Mouse (Mus musculus): ENCODE results near the gene Dnm1. TPM values are rescaled to one million over a fixed set of nuclear protein-coding genes. Genes with fewer than 3 reads are reported as not detected.
A peak's percentile ranks its signal among the peaks of the same experiment; 100 is the strongest.

Dnm1 gene
- polyA plus RNA-seq, 1 experiment from 2014 or later: 12.4 TPM

GRCm38 (mm10) chr2:32282289-32282688, 70.8 kb downstream of the Dnm1 start:
- 90% methylated on average over 2 of the region's 2 CpGs for WGBS
- no peaks in the 10 kb centered on the region for H3K27me3 ChIP-seq (ENCODE audit: control insufficient read depth, insufficient read depth, low read length)
- no peak overlapping the region for H3K27ac ChIP-seq (ENCODE audit: low read depth, low read length)
- H3K36me3 ChIP-seq (ENCODE audit: control insufficient read depth, insufficient read depth, low read length): peaks cover 7% of the 10 kb centered on the region
- H3K4me2 ChIP-seq (ENCODE audit: low read depth, low read length, severe bottlenecking): no peak overlapping the region
- H3K9me3 ChIP-seq (ENCODE audit: control insufficient read depth, low read length): no peaks in the 10 kb centered on the region
- no peak overlapping the region for H3K9ac ChIP-seq (ENCODE audit: low read length)
- DNase-seq (ENCODE audit: low spot score) (no peak), ATAC-seq (replicated peaks; ENCODE audit: low FRiP score) (no peak)
- H3K4me1 ChIP-seq (replicated peaks; ENCODE audit: control insufficient read depth, insufficient read depth, low read length): peaks cover 5% of the 10 kb centered on the region; the same call in 1 of the 2 replicates
- no peak overlapping the region for H3K4me3 ChIP-seq (ENCODE audit: low read depth, low read length)

- no peaks in the 10 kb centered on the region for H3K27me3 ChIP-seq (ENCODE audit: control insufficient read depth, insufficient read depth, low read length)
- ATAC-seq (replicated peaks; ENCODE audit: low FRiP score): no peak
- no peaks in the 10 kb centered on the region for H3K9me3 ChIP-seq (ENCODE audit: control insufficient read depth, low read length)
- WGBS: 83% methylated on average over 3 of the region's 3 CpGs
- H3K36me3 ChIP-seq (ENCODE audit: control insufficient read depth, insufficient read depth, low read length): peaks cover 7% of the 10 kb centered on the region
- H3K4me2 ChIP-seq (ENCODE audit: low read depth, low read length, severe bottlenecking): no peak overlapping the region
- H3K4me1 ChIP-seq (replicated peaks; ENCODE audit: control insufficient read depth, insufficient read depth, low read length): no peaks in the 10 kb centered on the region
- no peak overlapping the region for H3K4me3 ChIP-seq (ENCODE audit: low read depth, low read length)
- DNase-seq (ENCODE audit: low spot score): no peak
- H3K27ac ChIP-seq (ENCODE audit: low read depth, low read length): no peak overlapping the region
- no peak overlapping the region for H3K9ac ChIP-seq (ENCODE audit: low read length)
Observed at GRCm38 (mm10) chr2:32275823-32276222, 77.3 kb downstream of the Dnm1 start.

DNA sequence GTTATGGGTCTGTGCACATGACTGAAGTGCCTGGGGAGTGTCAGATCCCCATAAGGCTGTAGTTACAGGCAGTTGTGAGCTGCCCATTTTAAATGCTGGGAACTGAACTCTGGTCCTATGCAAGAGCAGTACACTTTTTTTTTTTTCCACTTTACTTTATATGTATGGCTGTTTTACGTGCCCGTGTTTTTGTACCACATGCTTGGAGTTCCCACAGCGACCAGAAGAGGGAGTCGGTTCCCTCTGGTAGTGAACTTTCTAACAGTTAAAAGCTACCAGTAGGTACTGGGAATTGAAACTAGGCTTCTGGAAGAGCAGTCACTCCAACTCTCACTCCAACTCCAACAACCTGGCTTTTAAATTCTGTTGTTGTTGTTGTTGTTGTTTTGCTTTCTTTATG, 92.5 kb downstream of the Dnm1 start:
- WGBS: 35% methylated on average over 4 of the region's 4 CpGs
- Histone ChIP-seq H3K9me3 (ENCODE audit: control insufficient read depth, low read length) (no peaks in the 10 kb centered on the region), H3K9ac (ENCODE audit: low read length) (no peak overlapping the region), H3K36me3 (ENCODE audit: control insufficient read depth, insufficient read depth, low read length) (peaks cover 5% of the 10 kb centered on the region; the same call in 1 of the 2 replicates), H3K4me1 (replicated peaks; ENCODE audit: control insufficient read depth, insufficient read depth, low read length) (peaks cover 8% of the 10 kb centered on the region; the same call in 1 of the 2 replicates), H3K4me2 (ENCODE audit: low read depth, low read length, severe bottlenecking) (no peak overlapping the region; the same call in 1 of the 2 replicates), H3K27me3 (ENCODE audit: control insufficient read depth, insufficient read depth, low read length) (no peaks in the 10 kb centered on the region), H3K27ac (ENCODE audit: low read depth, low read length) (no peak overlapping the region), H3K4me3 (ENCODE audit: low read depth, low read length) (0 out of 2 replicates have a peak overlapping the region, but pooled peaks have one; percentile 89)
- ATAC-seq (replicated peaks; ENCODE audit: low FRiP score): no peak; the same call in 1 of the 2 replicates
- DNase-seq (ENCODE audit: low spot score): peak; percentile 70

GRCm38 (mm10) chr2:32259657-32260417, 93.3 kb downstream of the Dnm1 start, which contains the start of gene Uck1:
Uck1 (minus strand) TSS chr2:32260159.
- DNase-seq (ENCODE audit: low spot score): peak; percentile 92
- Histone ChIP-seq H3K27me3 (ENCODE audit: control insufficient read depth, insufficient read depth, low read length) (no peaks in the 10 kb centered on the region), H3K4me3 (ENCODE audit: low read depth, low read length) (peak within 1 kb of the TSS; percentile 89), H3K4me1 (replicated peaks; ENCODE audit: control insufficient read depth, insufficient read depth, low read length) (peaks cover 8% of the 10 kb centered on the region; the same call in 1 of the 2 replicates), H3K9me3 (ENCODE audit: control insufficient read depth, low read length) (no peaks in the 10 kb centered on the region), H3K36me3 (ENCODE audit: control insufficient read depth, insufficient read depth, low read length) (peaks cover 5% of the 10 kb centered on the region; the same call in 1 of the 2 replicates), H3K27ac (ENCODE audit: low read depth, low read length) (no peak within 1 kb of the TSS), H3K9ac (ENCODE audit: low read length) (peak within 1 kb of the TSS; percentile 84), H3K4me2 (ENCODE audit: low read depth, low read length, severe bottlenecking) (peak within 1 kb of the TSS; percentile 74)
- 2% methylated on average over 59 of the region's 59 CpGs for WGBS
- peak; percentile 90 for ATAC-seq (replicated peaks; ENCODE audit: low FRiP score)

- no peak for ATAC-seq (replicated peaks; ENCODE audit: low FRiP score)
Observed at GRCm38 (mm10) chr2:32258887-32259533, 94.1 kb downstream of the Dnm1 start.

More at GRCm38 (mm10) chr2:32258887-32259533, 94.1 kb downstream of the Dnm1 start:
- H3K9me3 ChIP-seq (ENCODE audit: control insufficient read depth, low read length): no peaks in the 10 kb centered on the region
- H3K36me3 ChIP-seq (ENCODE audit: control insufficient read depth, insufficient read depth, low read length): peaks cover 10% of the 10 kb centered on the region; the same call in 1 of the 2 replicates
- no peak overlapping the region for H3K27ac ChIP-seq (ENCODE audit: low read depth, low read length)
- H3K4me3 ChIP-seq (ENCODE audit: low read depth, low read length): peak overlapping the region; percentile 89
- WGBS: 71% methylated on average over 6 of the region's 6 CpGs
- H3K4me1 ChIP-seq (replicated peaks; ENCODE audit: control insufficient read depth, insufficient read depth, low read length): peaks cover 8% of the 10 kb centered on the region; the same call in 1 of the 2 replicates
- no peak for DNase-seq (ENCODE audit: low spot score)
- H3K4me2 ChIP-seq (ENCODE audit: low read depth, low read length, severe bottlenecking): peak overlapping the region; percentile 74
- peak overlapping the region; percentile 84 for H3K9ac ChIP-seq (ENCODE audit: low read length)
- H3K27me3 ChIP-seq (ENCODE audit: control insufficient read depth, insufficient read depth, low read length): no peaks in the 10 kb centered on the region

Small RNAs within 50 kb of the gene (microRNA-seq; reads per million reads assigned to microRNA genes)
- gene Gm23363 (ENCODE audit: insufficient number of aligned reads): not detected
- 334 reads per million, percentile 54 among the genes with 10 or more reads in this experiment for gene Mir199b (ENCODE audit: insufficient number of aligned reads)

Other genes starting within 250 kb of the Dnm1 start
- 98.0 and 102 TPM in 2 replicates for gene Prrc2b, start 202.3 kb downstream of the Dnm1 start, polyA plus RNA-seq (2014; fragmentation: Nextera tagmentation; extraction: Ambion mirVana)
- gene Pomt1, start 116.7 kb downstream of the Dnm1 start, polyA plus RNA-seq (2014; fragmentation: Nextera tagmentation; extraction: Ambion mirVana): 26.3 and 33.3 TPM in 2 replicates
- 78.4 and 89.0 TPM in 2 replicates for gene Uck1, start 93.2 kb downstream of the Dnm1 start, polyA plus RNA-seq (2014; fragmentation: Nextera tagmentation; extraction: Ambion mirVana)
- gene Golga2, start 66.0 kb downstream of the Dnm1 start, polyA plus RNA-seq (2014; fragmentation: Nextera tagmentation; extraction: Ambion mirVana): 22.4 and 22.6 TPM in 2 replicates
- 345 and 373 TPM in 2 replicates for gene Swi5, start 65.3 kb downstream of the Dnm1 start, polyA plus RNA-seq (2014; fragmentation: Nextera tagmentation; extraction: Ambion mirVana)
- gene Ciz1, start 1.0 kb downstream of the Dnm1 start, polyA plus RNA-seq (2014; fragmentation: Nextera tagmentation; extraction: Ambion mirVana): 62.6 and 69.0 TPM in 2 replicates
- 37.7 and 45.4 TPM in 2 replicates for gene 1110008P14Rik, start 28.6 kb upstream of the Dnm1 start, polyA plus RNA-seq (2014; fragmentation: Nextera tagmentation; extraction: Ambion mirVana)
- 0.28 TPM in 1 of 2 replicates, not detected in the other for gene Lcn2, start 34.9 kb upstream of the Dnm1 start, polyA plus RNA-seq (2014; fragmentation: Nextera tagmentation; extraction: Ambion mirVana)
- 28.0 and 29.4 TPM in 2 replicates for gene Ptges2, start 42.6 kb upstream of the Dnm1 start, polyA plus RNA-seq (2014; fragmentation: Nextera tagmentation; extraction: Ambion mirVana)
- 6.6 and 7.1 TPM in 2 replicates for gene Naif1, start 97.1 kb upstream of the Dnm1 start, polyA plus RNA-seq (2014; fragmentation: Nextera tagmentation; extraction: Ambion mirVana)
- gene Slc25a25, start 98.1 kb upstream of the Dnm1 start, polyA plus RNA-seq (2014; fragmentation: Nextera tagmentation; extraction: Ambion mirVana): 25.9 and 26.6 TPM in 2 replicates
- gene Fam102a, start 182.0 kb upstream of the Dnm1 start, polyA plus RNA-seq (2014; fragmentation: Nextera tagmentation; extraction: Ambion mirVana): 10.4 and 10.6 TPM in 2 replicates
- gene Dpm2, start 217.5 kb upstream of the Dnm1 start, polyA plus RNA-seq (2014; fragmentation: Nextera tagmentation; extraction: Ambion mirVana): 98.9 and 102 TPM in 2 replicates
- 1.8 and 2.3 TPM in 2 replicates for gene Pip5kl1, start 221.5 kb upstream of the Dnm1 start, polyA plus RNA-seq (2014; fragmentation: Nextera tagmentation; extraction: Ambion mirVana)
- 0.35 TPM in 1 of 2 replicates, not detected in the other for gene 9430097D07Rik, start 222.3 kb upstream of the Dnm1 start, polyA plus RNA-seq (2014; fragmentation: Nextera tagmentation; extraction: Ambion mirVana)
- 15.4 and 16.7 TPM in 2 replicates for gene St6galnac4, start 233.8 kb upstream of the Dnm1 start, polyA plus RNA-seq (2014; fragmentation: Nextera tagmentation; extraction: Ambion mirVana)
- gene St6galnac6, start 246.4 kb upstream of the Dnm1 start, polyA plus RNA-seq (2014; fragmentation: Nextera tagmentation; extraction: Ambion mirVana): 4.7 and 5.1 TPM in 2 replicates

Data from forebrain, embryonic 11.5 days (tissue).